Mouse (Mus musculus) adrenal gland, postnatal 25 days (tissue): ENCODE measurements at regions not wholly inside any gene's neighbourhood (a gene's known extent, or its start where the extent isn't known, plus 50 kb on each side); places are given as distances from the start of the nearest gene placed in this dataset.
"Not testable (repeated sequence)": the region's sequence is repeated elsewhere in the genome, so short reads cannot be mapped to it uniquely, and the experiment has no call there.

ENCODE experiments used
- DNase-seq: peaks from one replicate; pipeline ENCODE4 v3.0.0; 2021; ENCODE audit warnings: mixed read lengths

- no peak for DNase-seq
Measured at GRCm38 (mm10) chr6:100425551-100425950, 138.3 kb upstream of the Rybp start.

GRCm38 (mm10) chr6:100424788-100425403, 137.6 kb upstream of the Rybp start:
- no peak for DNase-seq

GRCm38 (mm10) chr6:100424181-100424580, 136.9 kb upstream of the Rybp start:
- no peak for DNase-seq

DNA sequence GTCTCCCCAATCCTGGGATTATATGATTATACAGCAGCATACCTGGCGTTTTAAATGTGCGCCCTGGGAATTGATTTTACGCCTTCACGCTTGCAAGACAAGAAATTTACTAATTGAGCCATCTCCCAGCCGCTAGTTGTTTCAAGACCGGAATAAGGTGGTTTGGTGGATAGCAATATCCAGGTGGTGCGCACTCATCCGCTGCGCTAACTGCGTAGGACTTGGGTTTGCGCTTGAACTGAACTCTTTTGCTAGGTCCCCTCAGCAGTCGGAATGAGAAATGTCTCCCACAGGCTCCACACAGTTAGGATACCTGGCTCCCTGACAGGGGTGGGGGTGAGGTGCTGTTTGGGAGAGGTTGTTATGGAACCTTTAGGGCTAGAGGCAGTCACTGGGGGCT, 136.4 kb upstream of the Rybp start:
- DNase-seq = no peak

DNA sequence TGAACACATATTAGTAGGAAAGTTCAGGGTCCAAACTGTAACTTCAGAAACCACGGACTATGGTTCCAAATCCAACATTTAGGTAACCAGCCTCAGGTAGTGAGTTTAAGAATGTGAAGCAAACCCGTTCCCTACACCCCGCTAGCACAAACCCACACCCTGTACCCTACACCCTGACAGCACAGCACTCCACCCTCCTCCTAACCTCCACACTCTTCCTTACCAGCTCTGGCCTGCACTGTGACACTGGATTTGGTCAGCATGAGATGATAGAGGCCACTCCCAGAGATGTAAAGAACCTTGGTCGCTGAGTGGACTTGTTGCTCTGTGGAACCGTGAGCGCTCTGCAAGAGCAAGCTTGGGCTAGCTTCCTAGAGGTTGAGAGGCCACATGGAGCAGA, 135.3 kb upstream of the Rybp start:
- no peak for DNase-seq

DNA sequence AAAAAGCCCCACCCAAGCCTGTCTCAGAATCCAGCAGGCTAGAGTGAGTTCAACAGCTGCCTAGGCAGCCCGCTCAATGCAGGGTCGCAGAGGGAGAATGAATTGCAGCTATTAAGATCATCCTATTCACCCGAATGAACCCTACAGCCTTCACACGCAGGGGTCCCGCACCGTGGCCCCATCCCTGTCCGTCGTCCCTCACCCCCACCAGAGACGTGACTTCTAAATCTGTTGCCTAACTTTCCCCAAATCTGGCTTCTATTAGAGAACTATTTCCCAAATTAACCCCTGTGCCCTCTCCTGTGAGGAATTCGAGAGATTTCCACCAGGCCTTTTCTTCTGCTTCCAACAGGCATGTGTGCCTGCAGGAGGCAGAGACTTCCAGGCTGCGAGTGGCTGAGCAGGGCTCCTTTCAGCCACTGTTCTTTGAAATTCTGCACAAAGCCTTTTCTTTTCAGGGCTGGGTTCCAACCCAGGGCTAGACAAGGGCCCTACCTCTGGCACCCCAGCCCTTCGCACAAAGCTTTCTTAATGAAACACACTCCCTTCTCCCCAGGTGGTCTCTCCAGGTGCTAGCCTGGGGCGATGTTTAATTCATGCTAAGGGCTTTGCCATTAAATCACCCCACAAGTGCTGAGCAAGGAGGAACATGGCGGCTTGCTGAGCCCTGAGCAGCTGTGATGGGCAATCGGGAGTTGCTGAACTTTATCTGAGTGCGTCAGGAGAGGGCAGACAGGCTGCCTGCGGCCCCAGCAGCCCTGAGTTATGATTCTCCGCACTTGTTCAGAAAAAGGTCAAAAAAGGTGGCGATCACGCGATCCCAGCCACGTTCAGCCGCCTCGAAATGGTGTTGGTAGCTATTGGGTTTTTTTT, 134.7 kb upstream of the Rybp start:
- no peak for DNase-seq

GRCm38 (mm10) chr6:100420602-100421001, 133.3 kb upstream of the Rybp start:
- no peak for DNase-seq

- DNase-seq = no peak
Measured at GRCm38 (mm10) chr6:100419782-100420540, 132.7 kb upstream of the Rybp start.

DNA sequence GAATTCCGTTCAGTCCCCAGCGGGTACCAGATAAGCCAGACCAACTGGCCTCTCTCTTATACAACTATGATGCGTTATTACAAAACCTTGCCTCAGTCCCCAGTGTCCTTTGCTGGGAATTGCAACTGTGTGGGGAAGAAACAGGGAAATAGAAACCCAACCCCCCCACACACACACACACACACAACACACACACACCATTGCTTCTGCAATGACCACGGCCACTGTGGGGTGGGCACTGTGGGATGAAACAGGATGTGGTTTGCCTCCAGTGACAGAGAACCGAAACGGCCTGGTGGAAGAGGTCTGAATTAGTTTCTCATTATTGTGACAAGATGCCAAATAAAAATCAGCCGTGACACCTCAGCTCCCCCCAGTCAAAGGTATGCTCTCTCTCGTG, 128.8 kb upstream of the Rybp start:
- DNase-seq = no peak

GRCm38 (mm10) chr6:100415514-100415913, 128.2 kb upstream of the Rybp start:
- no peak for DNase-seq

DNA sequence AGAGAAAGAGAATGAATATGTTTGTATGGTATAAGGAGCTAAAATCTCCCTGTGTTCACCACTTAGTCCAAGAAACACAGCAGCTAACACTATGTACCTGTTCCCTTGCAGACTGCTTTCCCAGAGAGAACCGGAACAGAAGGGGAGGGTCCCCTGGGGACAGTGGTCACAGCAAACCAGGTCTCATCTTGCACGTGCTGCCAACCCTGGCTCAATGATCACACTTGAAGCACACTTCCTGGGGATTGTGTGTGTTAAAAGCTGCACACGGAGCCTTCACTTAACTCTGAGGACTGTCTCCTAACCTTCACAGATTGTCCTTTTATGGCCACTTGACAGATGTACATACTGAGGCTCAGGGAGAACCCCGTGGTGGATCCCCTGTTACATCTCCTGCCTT, 127.6 kb upstream of the Rybp start:
- DNase-seq = no peak

DNA sequence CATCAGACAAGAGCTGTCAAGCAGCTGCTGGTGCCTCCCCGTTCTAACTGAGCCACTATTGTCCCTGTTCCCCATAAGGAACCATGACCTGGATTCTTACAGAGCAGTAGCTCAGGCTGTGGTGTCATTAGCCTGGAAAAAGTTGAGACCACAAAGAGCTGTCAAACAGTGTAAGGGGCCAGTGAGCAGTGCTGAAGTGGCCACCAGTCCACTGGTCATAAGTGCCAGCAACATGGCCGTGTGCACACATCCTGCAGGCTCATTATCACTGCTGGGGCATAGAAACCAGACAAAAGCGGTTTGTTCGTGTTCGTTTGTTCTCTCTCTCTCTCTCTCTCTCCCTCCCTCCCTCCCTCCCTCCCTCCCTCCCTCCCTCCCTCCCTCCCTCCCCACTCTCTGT, 125.2 kb upstream of the Rybp start:
- no peak for DNase-seq

DNA sequence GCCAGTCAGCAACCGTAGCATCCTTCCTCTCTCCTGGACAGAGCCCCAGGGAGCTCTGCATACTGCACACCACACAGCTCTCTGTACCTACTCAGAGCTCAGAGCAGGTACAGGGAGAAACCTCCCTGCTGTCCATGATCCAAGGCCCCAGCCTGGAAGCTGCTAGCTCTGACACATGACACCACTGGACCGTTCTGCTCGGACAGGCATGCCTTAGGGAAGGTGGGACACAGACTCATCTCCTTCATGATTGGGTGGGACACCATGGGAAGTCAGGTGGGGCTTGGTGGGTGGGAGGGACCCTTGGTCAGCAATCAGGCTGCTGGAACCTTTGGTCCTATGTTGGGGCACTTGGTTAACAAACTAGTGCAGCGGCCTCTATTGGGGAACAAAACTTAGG, 124.7 kb upstream of the Rybp start:
- DNase-seq = no peak

GRCm38 (mm10) chr6:100410067-100410631, 122.9 kb upstream of the Rybp start:
- no peak for DNase-seq

DNA sequence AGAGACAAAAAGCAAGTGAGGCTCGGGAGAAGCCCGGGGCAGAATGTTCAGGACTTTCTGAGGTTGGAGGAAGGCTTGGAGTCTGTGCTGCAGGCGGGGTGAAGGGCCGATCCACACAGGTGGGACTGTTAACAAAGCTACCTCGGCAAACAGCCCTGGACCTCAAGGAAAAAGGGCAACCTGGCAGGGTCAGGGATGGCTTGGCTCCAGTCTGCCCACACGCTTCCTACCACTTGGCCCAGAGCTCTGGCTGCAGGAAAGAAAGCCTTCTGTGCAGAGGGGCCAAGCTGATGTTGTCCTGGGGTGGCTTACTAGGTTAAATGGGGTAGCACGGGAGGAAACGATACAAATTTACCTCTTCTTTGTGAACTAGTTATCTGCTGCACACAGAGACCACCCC, 121.5 kb upstream of the Rybp start:
- DNase-seq = no peak

GRCm38 (mm10) chr6:100406504-100406903, 119.2 kb upstream of the Rybp start:
- DNase-seq = no peak

DNA sequence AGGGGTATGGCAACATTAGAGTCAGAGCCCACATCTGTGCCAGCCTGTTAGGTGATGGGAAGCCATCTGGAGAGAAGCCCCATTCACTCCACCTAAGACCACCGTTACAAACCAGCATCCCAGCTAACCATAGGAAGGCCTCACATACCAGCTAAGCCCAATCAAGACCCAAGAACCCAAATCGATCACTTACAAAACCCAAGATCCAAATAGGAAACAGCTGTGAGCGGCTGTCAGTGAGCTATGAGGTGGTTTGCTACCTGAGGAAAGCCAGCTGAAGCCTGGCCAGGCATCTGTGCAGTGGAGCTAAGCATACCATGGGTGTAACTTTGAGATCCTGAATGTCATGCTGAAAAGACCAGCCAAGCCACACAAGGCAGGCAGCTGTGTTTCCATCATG, 116.9 kb upstream of the Rybp start:
- no peak for DNase-seq

DNA sequence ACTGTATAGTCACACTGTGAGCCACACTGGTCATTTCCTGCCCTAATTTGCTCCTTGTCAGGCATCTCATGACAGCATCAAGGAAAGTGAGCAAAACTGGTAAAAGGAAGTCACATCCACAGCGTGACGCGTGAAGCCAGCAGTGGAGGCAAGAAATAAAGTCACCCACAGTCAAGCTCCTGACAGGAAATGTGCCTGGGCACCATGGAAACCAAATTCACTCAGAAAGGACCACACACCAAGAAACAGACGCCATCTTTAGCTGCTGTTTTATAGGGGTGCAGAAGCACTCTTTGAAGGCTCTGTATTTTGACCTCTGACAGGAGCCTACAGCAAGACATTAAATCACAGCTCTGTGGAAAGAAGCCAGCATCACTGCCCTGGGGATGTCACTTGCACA, 115.4 kb upstream of the Rybp start:
- no peak for DNase-seq

- no peak for DNase-seq
Measured at GRCm38 (mm10) chr6:100401728-100402127, 114.4 kb upstream of the Rybp start.

GRCm38 (mm10) chr6:100399387-100399786, 112.1 kb upstream of the Rybp start:
- DNase-seq = not testable (repeated sequence)

DNA sequence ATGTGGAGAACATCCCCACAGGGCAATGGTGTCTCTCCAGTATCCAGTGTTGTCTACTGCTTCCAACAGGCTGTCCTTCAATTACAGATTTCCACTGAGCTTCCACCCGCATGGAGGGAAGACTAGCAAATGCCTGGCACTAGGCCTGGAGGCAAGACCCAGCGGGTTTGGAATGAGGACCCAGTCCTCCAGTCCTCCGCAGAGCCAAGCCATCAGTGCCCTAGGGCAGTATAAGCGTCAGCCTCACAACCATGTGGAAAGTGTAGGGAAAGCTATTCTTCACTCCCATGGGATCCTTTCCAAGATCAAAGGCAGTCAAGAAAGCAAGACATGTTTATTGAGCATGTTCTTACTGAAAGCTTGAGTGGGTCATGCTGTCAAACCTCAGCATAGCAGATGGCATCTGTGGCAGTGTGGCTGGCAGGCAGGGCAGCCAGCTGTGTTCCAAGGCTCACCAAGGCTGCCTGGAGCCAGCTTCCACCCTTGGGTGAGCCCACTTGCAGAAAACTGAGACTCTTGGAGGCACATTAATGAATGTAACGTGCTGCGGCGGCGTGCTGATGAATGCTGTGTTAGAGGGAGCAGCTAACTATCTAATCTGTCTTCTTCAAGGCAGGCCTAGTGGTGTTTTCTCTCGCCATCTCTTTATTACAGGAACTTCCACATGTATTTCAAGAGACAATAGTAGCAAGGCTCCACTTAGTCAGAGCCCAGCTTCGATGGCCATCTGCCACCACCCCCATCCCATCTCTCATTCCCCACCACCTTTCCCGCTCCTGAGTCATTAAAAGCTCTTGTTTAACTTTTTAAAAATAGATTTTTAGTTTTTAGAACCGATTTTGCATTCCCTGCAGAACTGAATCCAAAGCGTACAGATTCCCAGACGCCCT, 109.3 kb upstream of the Rybp start:
- DNase-seq = no peak
